Mouse (Mus musculus) heart, postnatal 25 days (tissue): ENCODE measurements around the gene Hyal2. TPM values are rescaled to one million over a fixed set of nuclear protein-coding genes. Genes with fewer than 3 reads are reported as not detected.

Experiments
- DNase-seq: peaks from one replicate; pipeline ENCODE4 v3.0.0; 2022; ENCODE audit warnings: low spot score
- intact Hi-C: fragments of 180-260 bp; cut with DNase I; formaldehyde crosslinking; loops from one replicate; pipeline ENCODE4 v1.15.1; 2025
- total RNA-seq, 2 experiments: library from RNA; stranded (reverse); gene quantifications; 2 replicates each; pipeline ENCODE4 v1.2.3; 2021

The Hyal2 gene
- total RNA-seq, 2 experiments from 2014 or later, result 35.4 to 36.2 TPM

DNA sequence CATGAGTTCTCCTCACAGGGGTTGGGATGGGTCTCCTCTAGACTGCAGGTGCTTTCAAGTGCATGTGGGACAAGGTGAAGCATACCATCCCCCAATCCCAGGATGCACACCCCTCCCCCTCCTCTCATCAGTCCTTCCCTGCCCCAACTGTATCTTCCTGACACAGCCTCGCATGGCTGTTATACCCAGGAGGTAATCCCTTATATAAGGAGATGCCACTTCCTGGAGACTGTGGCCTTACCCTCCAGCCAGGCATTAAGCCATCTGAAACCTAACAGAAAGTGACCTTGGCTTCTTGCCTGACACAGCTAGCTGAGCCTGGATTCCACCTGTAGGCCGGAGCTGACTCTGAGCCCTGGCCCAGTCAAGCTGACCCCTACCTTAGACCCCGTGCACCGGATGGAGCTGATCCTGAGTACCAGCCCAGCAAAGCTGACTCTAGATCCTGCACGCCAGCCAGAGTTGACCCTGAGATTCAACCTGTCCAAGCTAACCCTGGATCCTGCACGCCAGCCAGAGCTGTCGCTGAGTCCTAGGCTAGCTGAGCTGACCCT, 14.8 kb downstream of the Hyal2 start:
- intact Hi-C loops, result no loop called here
- DNase-seq, result no peak

DNA sequence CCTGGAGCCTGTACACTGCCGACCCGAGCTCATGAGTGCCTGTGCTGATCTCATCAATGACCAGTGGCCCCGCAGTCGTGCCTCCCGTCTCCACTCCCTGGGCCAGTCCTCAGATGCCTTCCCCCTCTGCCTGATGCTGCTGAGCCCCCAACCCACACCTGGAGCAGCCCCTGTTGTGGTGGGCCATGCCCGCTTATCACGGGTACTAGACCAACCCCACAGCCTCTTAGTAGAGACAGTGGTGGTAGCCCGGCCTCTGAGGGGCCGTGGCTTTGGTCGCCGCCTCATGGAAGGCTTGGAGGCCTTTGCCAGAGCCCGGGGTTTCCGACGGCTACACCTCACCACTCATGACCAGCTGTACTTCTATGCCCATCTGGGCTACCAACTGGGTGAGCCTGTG, 15.4 kb downstream of the Hyal2 start:
- intact Hi-C loops, result no loop called here
- no peak for DNase-seq

DNA sequence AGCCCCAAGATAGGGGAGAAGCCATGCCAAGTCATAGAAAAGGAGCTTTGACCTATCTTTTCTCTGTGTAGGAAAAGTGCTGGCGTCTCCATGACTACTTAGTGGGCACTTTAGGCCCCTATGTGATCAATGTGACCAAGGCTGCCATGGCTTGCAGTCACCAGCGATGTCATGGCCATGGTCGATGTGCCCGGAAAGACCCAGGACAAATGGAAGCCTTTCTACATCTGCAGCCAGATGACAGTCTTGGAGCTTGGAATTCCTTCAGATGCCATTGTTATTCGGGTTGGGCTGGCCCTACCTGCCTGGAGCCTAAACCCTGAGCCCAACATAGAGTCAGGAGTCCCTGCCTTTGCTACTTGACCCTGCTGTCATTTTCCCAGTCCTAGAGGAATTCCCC, 18.8 kb downstream of the Hyal2 start:
- no peak for DNase-seq

GRCm38 (mm10) chr9:107586974-107587832, 19.5 kb downstream of the Hyal2 start, which contains the start of gene Ifrd2:
Ifrd2 (plus strand) TSS chr9:107587642.
- intact Hi-C loops, result no loop called here
- DNase-seq, result peak; percentile 98

More for the DNA sequence above, 18.8 kb downstream of the Hyal2 start:
- intact Hi-C loops, result no loop called here

- no peak for DNase-seq
- intact Hi-C loops, result no loop called here
Observed at GRCm38 (mm10) chr9:107587833-107588639, 20.3 kb downstream of the Hyal2 start.

DNA sequence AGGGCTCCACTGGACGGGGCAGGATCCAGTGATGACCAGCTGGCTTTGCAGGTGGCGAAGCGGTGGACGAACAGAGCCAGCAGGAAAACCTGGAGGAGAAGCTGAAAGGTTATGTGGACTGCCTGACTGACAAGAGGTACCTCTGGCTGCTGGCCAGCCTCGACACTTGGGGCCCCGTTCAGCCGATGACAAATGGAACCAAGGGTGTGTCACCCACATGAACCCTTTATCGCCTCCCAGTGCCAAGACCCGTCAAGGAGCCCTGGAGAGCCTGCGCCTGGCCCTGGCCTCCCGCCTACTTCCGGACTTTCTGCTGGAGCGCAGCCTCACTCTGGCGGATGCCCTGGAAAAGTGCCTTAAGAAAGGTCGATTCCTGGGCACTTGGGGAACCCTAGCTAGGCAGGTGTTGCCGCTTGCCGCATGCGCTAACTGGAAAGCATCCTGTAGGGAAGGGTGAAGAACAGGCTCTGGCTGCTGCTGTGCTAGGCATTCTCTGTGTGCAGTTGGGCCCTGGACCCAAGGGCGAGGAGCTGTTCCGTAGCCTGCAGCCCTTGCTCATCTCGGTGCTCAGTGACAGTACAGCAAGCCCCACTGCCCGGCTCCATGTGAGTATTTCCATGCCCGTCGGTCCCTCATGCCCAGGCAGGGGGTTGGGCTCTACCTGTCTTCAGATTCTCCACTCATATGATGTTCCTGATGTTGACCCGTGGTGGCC, 22.5 kb downstream of the Hyal2 start:
- intact Hi-C loops, result no loop called here
- DNase-seq, result no peak

GRCm38 (mm10) chr9:107590773-107591060, 23.0 kb downstream of the Hyal2 start:
- no peak for DNase-seq
- intact Hi-C loops, result no loop called here

GRCm38 (mm10) chr9:107593101-107593976, 25.6 kb downstream of the Hyal2 start:
- no peak for DNase-seq
- intact Hi-C loops, result no loop called here

DNA sequence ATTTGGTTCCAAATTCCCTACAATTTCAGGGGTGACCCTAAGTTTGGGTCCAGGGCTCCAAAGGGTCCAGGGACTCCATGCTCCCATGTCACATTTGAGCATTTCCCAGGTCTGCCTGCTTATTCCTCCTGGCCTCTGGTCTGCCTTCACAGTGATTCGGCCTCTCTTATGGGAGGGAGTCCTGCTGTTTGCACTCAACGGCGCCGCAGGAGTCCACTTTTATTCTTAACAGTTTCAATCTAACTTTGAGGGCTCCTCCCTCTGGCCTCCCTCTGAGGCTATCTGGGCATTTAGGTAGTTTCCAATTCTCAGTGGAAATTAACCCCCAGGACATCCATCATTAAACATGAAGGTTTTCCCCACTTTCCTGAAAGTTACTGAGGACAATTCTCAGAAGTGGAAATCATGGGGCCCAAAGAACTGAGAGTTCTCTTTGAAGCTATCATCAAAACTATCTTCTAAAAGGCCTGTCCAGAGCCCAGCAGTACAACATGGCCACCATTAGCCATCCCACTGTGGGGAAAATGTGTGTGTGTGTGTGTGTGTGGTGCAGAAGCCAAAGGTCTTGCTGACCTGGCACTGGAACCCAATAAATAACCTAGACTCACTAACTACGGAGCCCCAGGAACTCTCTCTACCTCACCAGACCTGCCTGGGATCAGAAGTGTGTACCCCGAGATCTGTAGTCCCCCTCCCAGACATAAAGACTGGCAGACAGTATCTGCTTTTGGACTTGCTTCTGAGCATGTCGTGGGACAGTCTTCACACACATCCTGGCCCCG, 26.7 kb downstream of the Hyal2 start:
- intact Hi-C loops, result no loop called here
- no peak for DNase-seq

- DNase-seq, result peak; percentile 59
- intact Hi-C loops, result no loop called here
Observed at GRCm38 (mm10) chr9:107596619-107597569, 29.1 kb downstream of the Hyal2 start.

GRCm38 (mm10) chr9:107598385-107598784, 30.6 kb downstream of the Hyal2 start:
- DNase-seq, result no peak
- intact Hi-C loops, result no loop called here

- intact Hi-C loops, result no loop called here
- no peak for DNase-seq
Observed at GRCm38 (mm10) chr9:107599433-107599832, 31.7 kb downstream of the Hyal2 start.

- DNase-seq, result no peak
- intact Hi-C loops, result loop anchor here (5.0 kb wide), 1 partner anchor 137 kb away; no protein-coding TSS in a partner anchor
Observed at GRCm38 (mm10) chr9:107599842-107600241, 32.1 kb downstream of the Hyal2 start.

DNA sequence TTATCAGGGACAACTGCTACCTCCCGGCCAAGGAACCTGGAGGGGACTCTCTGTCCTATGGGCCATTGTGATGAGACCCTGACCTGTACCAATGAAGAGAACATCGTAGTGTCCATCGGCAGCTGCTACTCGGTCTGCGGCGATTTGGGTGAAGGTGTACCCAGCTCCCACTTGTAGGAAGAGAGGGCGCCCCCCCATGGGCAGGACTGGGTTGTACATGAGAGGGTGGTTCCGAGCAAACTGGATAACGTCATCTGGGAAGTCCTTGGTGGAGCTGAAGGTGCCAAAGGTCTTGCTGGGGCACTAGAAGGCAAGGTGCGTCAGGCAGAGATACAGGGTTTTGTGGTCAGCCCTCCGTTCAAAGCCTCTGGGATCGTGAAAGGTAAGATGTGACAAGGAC, 33.0 kb downstream of the Hyal2 start:
- no peak for DNase-seq
- intact Hi-C loops, result loop anchor here (5.0 kb wide), 1 partner anchor 137 kb away; no protein-coding TSS in a partner anchor

- no peak for DNase-seq
- intact Hi-C loops, result loop anchor here (5.0 kb wide), 1 partner anchor 136 kb away; no protein-coding TSS in a partner anchor
Observed at GRCm38 (mm10) chr9:107601275-107601674, 33.5 kb downstream of the Hyal2 start.

DNA sequence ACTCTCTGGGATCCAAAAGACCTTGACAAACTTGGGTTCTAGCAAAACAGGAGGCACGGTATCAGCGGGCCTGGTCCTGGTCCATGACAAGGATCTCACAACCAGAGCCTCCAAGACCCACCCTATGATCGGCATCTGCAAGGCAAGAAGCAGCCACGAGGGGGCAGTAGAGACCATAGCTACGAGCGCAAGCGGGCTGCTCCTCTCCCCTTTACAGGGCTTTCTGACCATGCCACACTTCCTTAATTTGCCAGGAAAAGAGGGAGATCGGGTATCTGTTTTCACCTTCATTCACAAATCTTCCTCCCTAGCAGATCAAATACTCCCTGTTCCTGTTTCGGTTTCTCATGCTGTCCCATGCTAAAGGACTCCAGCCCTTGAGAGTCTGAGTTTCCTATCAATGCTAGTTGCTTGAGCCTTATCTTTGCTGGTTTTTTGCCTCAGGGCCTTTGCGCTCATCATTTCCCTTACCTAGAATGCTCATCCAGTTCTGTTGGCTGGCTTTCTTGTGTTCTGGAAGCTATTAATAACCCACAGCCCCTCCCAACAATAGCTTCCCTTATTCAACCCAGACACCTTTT, 34.4 kb downstream of the Hyal2 start:
- peak; percentile 79 for DNase-seq
- intact Hi-C loops, result loop anchor here (1.0 to 5.0 kb wide), 3 partner anchors 42 to 135 kb away; no protein-coding TSS in a partner anchor

GRCm38 (mm10) chr9:107603251-107603650, 35.5 kb downstream of the Hyal2 start:
- intact Hi-C loops, result loop anchor here (5.0 kb wide), 1 partner anchor 134 kb away; no protein-coding TSS in a partner anchor
- DNase-seq, result no peak
